Mouse (Mus musculus): ENCODE measurements around the gene Asl. TPM values are rescaled to one million over a fixed set of nuclear protein-coding genes. Genes with fewer than 3 reads are reported as not detected.

The Asl gene
- polyA plus RNA-seq (2015; fragmentation: Nextera tagmentation; extraction: Ambion mirVana), result 26.1 and 31.2 TPM in 2 replicates

- Histone ChIP-seq H3K27me3 (ENCODE audit: control insufficient read depth, insufficient read depth, low read depth, low read length) (no peaks in the 10 kb centered on the region), H3K36me3 (ENCODE audit: control insufficient read depth, insufficient read depth, low read length) (no peaks in the 10 kb centered on the region), H3K4me3 (ENCODE audit: low read length) (peak within 1 kb of the TSS; percentile 84), H3K9me3 (ENCODE audit: control insufficient read depth, low read length) (no peaks in the 10 kb centered on the region), H3K27ac (ENCODE audit: low read length) (peak within 1 kb of the TSS; percentile 92), H3K4me2 (ENCODE audit: low read depth, low read length) (peak within 1 kb of the TSS; percentile 81), H3K4me1 (replicated peaks; ENCODE audit: control insufficient read depth, insufficient read depth, low read length) (peaks cover 4% of the 10 kb centered on the region; the same call in 1 of the 2 replicates), H3K9ac (ENCODE audit: low read length) (peak within 1 kb of the TSS; percentile 85)
- peak; percentile 89 for ATAC-seq (ENCODE audit: low read depth)
- WGBS, result 2% methylated on average over 51 of the region's 51 CpGs
Measured at GRCm38 (mm10) chr5:130029142-130029897, at the start of gene Asl, which contains the start of gene Crcp. Asl (minus strand) TSS chr5:130029247. Crcp (plus strand) TSS chr5:130029290.

GRCm38 (mm10) chr5:130078834-130079156 is 49.7 kb upstream of the Asl start:
- ATAC-seq (ENCODE audit: low read depth), result peak; percentile 26
- peak overlapping the region; percentile 30; the same call in 1 of the 2 replicates for H3K27ac ChIP-seq (ENCODE audit: low read length)
- 31% methylated on average over 6 of the region's 6 CpGs for WGBS

GRCm38 (mm10) chr5:130078096-130078833 is 49.2 kb upstream of the Asl start:
- H3K9me3 ChIP-seq (ENCODE audit: control insufficient read depth, low read length), result 0 out of 2 replicates have a peak, but pooled peaks cover 2% of the 10 kb centered on the region
- no peak overlapping the region for H3K9ac ChIP-seq (ENCODE audit: low read length)
- H3K4me2 ChIP-seq (ENCODE audit: low read depth, low read length), result no peak overlapping the region
- no peak overlapping the region for H3K4me3 ChIP-seq (ENCODE audit: low read length)
- no peaks in the 10 kb centered on the region for H3K27me3 ChIP-seq (ENCODE audit: control insufficient read depth, insufficient read depth, low read depth, low read length)
- peaks cover 9% of the 10 kb centered on the region for H3K4me1 ChIP-seq (replicated peaks; ENCODE audit: control insufficient read depth, insufficient read depth, low read length)
- H3K27ac ChIP-seq (ENCODE audit: low read length), result no peak overlapping the region
- no peak for ATAC-seq (ENCODE audit: low read depth)
- H3K36me3 ChIP-seq (ENCODE audit: control insufficient read depth, insufficient read depth, low read length), result no peaks in the 10 kb centered on the region
- WGBS, result 62% methylated on average over 9 of the region's 9 CpGs

More at GRCm38 (mm10) chr5:130078834-130079156, 49.7 kb upstream of the Asl start:
- 0 out of 2 replicates have a peak, but pooled peaks cover 2% of the 10 kb centered on the region for H3K9me3 ChIP-seq (ENCODE audit: control insufficient read depth, low read length)
- peak overlapping the region; percentile 69 for H3K9ac ChIP-seq (ENCODE audit: low read length)
- H3K36me3 ChIP-seq (ENCODE audit: control insufficient read depth, insufficient read depth, low read length), result no peaks in the 10 kb centered on the region
- peak overlapping the region; percentile 82 for H3K4me2 ChIP-seq (ENCODE audit: low read depth, low read length)
- H3K4me3 ChIP-seq (ENCODE audit: low read length), result peak overlapping the region; percentile 59
- peaks cover 9% of the 10 kb centered on the region for H3K4me1 ChIP-seq (replicated peaks; ENCODE audit: control insufficient read depth, insufficient read depth, low read length)
- H3K27me3 ChIP-seq (ENCODE audit: control insufficient read depth, insufficient read depth, low read depth, low read length), result no peaks in the 10 kb centered on the region

- peaks cover 9% of the 10 kb centered on the region for H3K4me1 ChIP-seq (replicated peaks; ENCODE audit: control insufficient read depth, insufficient read depth, low read length)
- no peaks in the 10 kb centered on the region for H3K9me3 ChIP-seq (ENCODE audit: control insufficient read depth, low read length)
- 54% methylated on average over 6 of the region's 6 CpGs for WGBS
- H3K4me3 ChIP-seq (ENCODE audit: low read length), result no peak overlapping the region
- H3K27ac ChIP-seq (ENCODE audit: low read length), result no peak overlapping the region
- no peak overlapping the region for H3K9ac ChIP-seq (ENCODE audit: low read length)
- H3K4me2 ChIP-seq (ENCODE audit: low read depth, low read length), result no peak overlapping the region
- no peaks in the 10 kb centered on the region for H3K36me3 ChIP-seq (ENCODE audit: control insufficient read depth, insufficient read depth, low read length)
- ATAC-seq (ENCODE audit: low read depth), result no peak
- no peaks in the 10 kb centered on the region for H3K27me3 ChIP-seq (ENCODE audit: control insufficient read depth, insufficient read depth, low read depth, low read length)
Measured at GRCm38 (mm10) chr5:130076396-130076795, 47.3 kb upstream of the Asl start.

GRCm38 (mm10) chr5:130074491-130074890 is 45.4 kb upstream of the Asl start:
- no peak for ATAC-seq (ENCODE audit: low read depth)
- Histone ChIP-seq H3K4me1 (replicated peaks; ENCODE audit: control insufficient read depth, insufficient read depth, low read length) (peaks cover 4% of the 10 kb centered on the region), H3K4me2 (ENCODE audit: low read depth, low read length) (no peak overlapping the region), H3K9ac (ENCODE audit: low read length) (no peak overlapping the region), H3K27ac (ENCODE audit: low read length) (no peak overlapping the region), H3K36me3 (ENCODE audit: control insufficient read depth, insufficient read depth, low read length) (no peaks in the 10 kb centered on the region), H3K27me3 (ENCODE audit: control insufficient read depth, insufficient read depth, low read depth, low read length) (no peaks in the 10 kb centered on the region), H3K9me3 (ENCODE audit: control insufficient read depth, low read length) (no peaks in the 10 kb centered on the region), H3K4me3 (ENCODE audit: low read length) (no peak overlapping the region)
- WGBS, result 51% methylated on average over 6 of the region's 6 CpGs

GRCm38 (mm10) chr5:130073026-130073425 is 44.0 kb upstream of the Asl start, which contains the start of gene Tpst1:
Tpst1 (plus strand) TSS chr5:130073326.
- Histone ChIP-seq H3K9ac (ENCODE audit: low read length) (no peak within 1 kb of the TSS), H3K27ac (ENCODE audit: low read length) (no peak within 1 kb of the TSS), H3K4me1 (replicated peaks; ENCODE audit: control insufficient read depth, insufficient read depth, low read length) (no peaks in the 10 kb centered on the region), H3K4me3 (ENCODE audit: low read length) (no peak within 1 kb of the TSS), H3K4me2 (ENCODE audit: low read depth, low read length) (no peak within 1 kb of the TSS), H3K36me3 (ENCODE audit: control insufficient read depth, insufficient read depth, low read length) (no peaks in the 10 kb centered on the region), H3K27me3 (ENCODE audit: control insufficient read depth, insufficient read depth, low read depth, low read length) (no peaks in the 10 kb centered on the region), H3K9me3 (ENCODE audit: control insufficient read depth, low read length) (no peaks in the 10 kb centered on the region)
- no peak for ATAC-seq (ENCODE audit: low read depth)
- WGBS, result 77% methylated on average over 6 of the region's 6 CpGs

- no peak for ATAC-seq (ENCODE audit: low read depth)
- Histone ChIP-seq H3K9me3 (ENCODE audit: control insufficient read depth, low read length) (no peaks in the 10 kb centered on the region; the same call in 1 of the 2 replicates), H3K27me3 (ENCODE audit: control insufficient read depth, insufficient read depth, low read depth, low read length) (no peaks in the 10 kb centered on the region), H3K9ac (ENCODE audit: low read length) (no peak overlapping the region), H3K27ac (ENCODE audit: low read length) (no peak overlapping the region), H3K4me1 (replicated peaks; ENCODE audit: control insufficient read depth, insufficient read depth, low read length) (no peaks in the 10 kb centered on the region), H3K4me2 (ENCODE audit: low read depth, low read length) (no peak overlapping the region), H3K36me3 (ENCODE audit: control insufficient read depth, insufficient read depth, low read length) (no peaks in the 10 kb centered on the region), H3K4me3 (ENCODE audit: low read length) (no peak overlapping the region)
- WGBS, result 42% methylated on average over 3 of the region's 3 CpGs
Measured at GRCm38 (mm10) chr5:130067841-130068264, 38.8 kb upstream of the Asl start.

GRCm38 (mm10) chr5:130065579-130065978 is 36.5 kb upstream of the Asl start:
- no peak overlapping the region for H3K9ac ChIP-seq (ENCODE audit: low read length)
- no peak overlapping the region for H3K27ac ChIP-seq (ENCODE audit: low read length)
- H3K4me1 ChIP-seq (replicated peaks; ENCODE audit: control insufficient read depth, insufficient read depth, low read length), result no peaks in the 10 kb centered on the region; the same call in 1 of the 2 replicates
- H3K4me3 ChIP-seq (ENCODE audit: low read length), result no peak overlapping the region
- peaks cover 2% of the 10 kb centered on the region for H3K36me3 ChIP-seq (ENCODE audit: control insufficient read depth, insufficient read depth, low read length)
- WGBS, result 95% methylated on average over 1 of the region's 1 CpGs
- no peak for ATAC-seq (ENCODE audit: low read depth)
- no peaks in the 10 kb centered on the region for H3K27me3 ChIP-seq (ENCODE audit: control insufficient read depth, insufficient read depth, low read depth, low read length)
- H3K4me2 ChIP-seq (ENCODE audit: low read depth, low read length), result no peak overlapping the region
- H3K9me3 ChIP-seq (ENCODE audit: control insufficient read depth, low read length), result no peaks in the 10 kb centered on the region; the same call in 1 of the 2 replicates

- no peaks in the 10 kb centered on the region for H3K27me3 ChIP-seq (ENCODE audit: control insufficient read depth, insufficient read depth, low read depth, low read length)
- ATAC-seq (ENCODE audit: low read depth), result no peak
- WGBS, result 85% methylated on average over 2 of the region's 2 CpGs
- H3K27ac ChIP-seq (ENCODE audit: low read length), result no peak overlapping the region
- no peak overlapping the region for H3K4me2 ChIP-seq (ENCODE audit: low read depth, low read length)
- no peaks in the 10 kb centered on the region; the same call in 1 of the 2 replicates for H3K4me1 ChIP-seq (replicated peaks; ENCODE audit: control insufficient read depth, insufficient read depth, low read length)
- no peak overlapping the region for H3K4me3 ChIP-seq (ENCODE audit: low read length)
- peaks cover 9% of the 10 kb centered on the region for H3K36me3 ChIP-seq (ENCODE audit: control insufficient read depth, insufficient read depth, low read length)
- no peaks in the 10 kb centered on the region; the same call in 1 of the 2 replicates for H3K9me3 ChIP-seq (ENCODE audit: control insufficient read depth, low read length)
- no peak overlapping the region for H3K9ac ChIP-seq (ENCODE audit: low read length)
Measured at GRCm38 (mm10) chr5:130063760-130064159, 34.7 kb upstream of the Asl start.
